Mouse (Mus musculus): ENCODE data around the gene Acyp1. TPM values are rescaled to one million over a fixed set of nuclear protein-coding genes. Genes with fewer than 3 reads are reported as not detected.

Acyp1 gene
- polyA plus RNA-seq, 2 experiments: 27.1 to 68.5 TPM

- TF ChIP-seq EP300 (IDR thresholded peaks at IDR 0.05; ENCODE audit: low read depth) (no peak), CTCF (IDR thresholded peaks at IDR 0.05; ENCODE audit: low read depth) (peak; percentile 99)
- whole genome bisulfite sequencing (ENCODE audit: insufficient replicate concordance): 39% methylated on average over 16 of the region's 16 CpGs
- peaks cover 71% of the 10 kb centered on the region for H3K36me3 ChIP-seq (replicated peaks; ENCODE audit: control insufficient read depth, insufficient read depth, low read depth)
- peak; percentile 62; the same call in 1 of the 2 replicates for ATAC-seq (ENCODE audit: insufficient read depth)
- no peak overlapping the region for H3K27ac ChIP-seq
- no peaks in the 10 kb centered on the region for H3K9me3 ChIP-seq (ENCODE audit: control insufficient read depth, low read length)
- no peaks in the 10 kb centered on the region for H3K4me1 ChIP-seq (replicated peaks; ENCODE audit: control insufficient read depth in 2 of 2, insufficient read depth in 2 of 2, low read length in 1 of 2)
- peak overlapping the region; percentile 32; a peak in 2 of 4 replicates for H3K4me3 ChIP-seq (ENCODE audit: insufficient read depth in 1 of 2, low read depth in 2 of 2, low read length in 2 of 2)
- no peak overlapping the region for H3K9ac ChIP-seq (replicated peaks)
- DNase-seq (ENCODE audit: low read depth in 3 of 3, low spot score in 3 of 3): peak; percentile 61 to 69 (median 64)
- H3K27me3 ChIP-seq (ENCODE audit: control insufficient read depth, insufficient read depth, low read length): no peaks in the 10 kb centered on the region
- H3K4me2 ChIP-seq (ENCODE audit: low read depth): peak overlapping the region; percentile 49
Measured at GRCm38 (mm10) chr12:85305247-85305892, 17.1 kb upstream of the Acyp1 start.

GRCm38 (mm10) chr12:85304725-85305124, 16.5 kb upstream of the Acyp1 start:
- no peaks in the 10 kb centered on the region for H3K27me3 ChIP-seq (ENCODE audit: control insufficient read depth, insufficient read depth, low read length)
- H3K9me3 ChIP-seq (ENCODE audit: control insufficient read depth, low read length): no peaks in the 10 kb centered on the region
- H3K4me1 ChIP-seq (replicated peaks; ENCODE audit: control insufficient read depth in 2 of 2, insufficient read depth in 2 of 2, low read length in 1 of 2): no peaks in the 10 kb centered on the region
- no peak for TF ChIP-seq EP300 (IDR thresholded peaks at IDR 0.05; ENCODE audit: low read depth)
- no peak for TF ChIP-seq CTCF (IDR thresholded peaks at IDR 0.05; ENCODE audit: low read depth)
- no peak for ATAC-seq (ENCODE audit: insufficient read depth)
- H3K4me2 ChIP-seq (ENCODE audit: low read depth): no peak overlapping the region
- no peak overlapping the region for H3K27ac ChIP-seq
- H3K9ac ChIP-seq (replicated peaks): no peak overlapping the region
- no peak for DNase-seq (ENCODE audit: low read depth in 3 of 3, low spot score in 3 of 3)
- no peak overlapping the region for H3K4me3 ChIP-seq (ENCODE audit: insufficient read depth in 1 of 2, low read depth in 2 of 2, low read length in 2 of 2)
- WGBS (ENCODE audit: insufficient replicate concordance): 51% methylated on average over 4 of the region's 4 CpGs
- H3K36me3 ChIP-seq (replicated peaks; ENCODE audit: control insufficient read depth, insufficient read depth, low read depth): peaks cover 73% of the 10 kb centered on the region

DNA sequence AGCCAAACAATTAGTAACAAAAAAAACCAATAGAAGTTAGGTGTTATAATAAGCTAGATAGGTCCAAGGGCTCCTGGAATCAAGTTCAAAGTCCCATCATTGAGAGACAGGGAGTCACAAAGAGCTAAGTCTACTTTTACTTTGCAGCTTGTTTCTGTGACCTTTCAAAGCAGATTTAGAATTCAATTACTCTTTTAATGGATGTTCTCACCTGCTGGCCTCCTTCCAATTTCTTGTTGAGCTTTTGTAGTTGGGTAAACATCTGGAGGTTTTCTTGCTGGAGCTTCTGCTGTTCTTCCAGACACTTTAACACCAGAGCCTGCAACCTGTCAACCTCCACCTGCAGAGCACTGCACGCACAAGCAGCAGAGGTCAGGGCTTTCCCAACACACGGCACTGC, 15.0 kb upstream of the Acyp1 start:
- DNase-seq (ENCODE audit: low read depth in 3 of 3, low spot score in 3 of 3) (no peak), ATAC-seq (ENCODE audit: insufficient read depth) (no peak)
- no peak overlapping the region for H3K4me3 ChIP-seq (ENCODE audit: insufficient read depth in 1 of 2, low read depth in 2 of 2, low read length in 2 of 2)
- 89% methylated on average over 2 of the region's 2 CpGs for WGBS (ENCODE audit: insufficient replicate concordance)
- H3K9me3 ChIP-seq (ENCODE audit: control insufficient read depth, low read length): no peaks in the 10 kb centered on the region
- H3K4me2 ChIP-seq (ENCODE audit: low read depth): no peak overlapping the region
- TF ChIP-seq EP300 (IDR thresholded peaks at IDR 0.05; ENCODE audit: low read depth): no peak
- TF ChIP-seq CTCF (IDR thresholded peaks at IDR 0.05; ENCODE audit: low read depth): no peak
- no peaks in the 10 kb centered on the region for H3K27me3 ChIP-seq (ENCODE audit: control insufficient read depth, insufficient read depth, low read length)
- no peaks in the 10 kb centered on the region for H3K4me1 ChIP-seq (replicated peaks; ENCODE audit: control insufficient read depth in 2 of 2, insufficient read depth in 2 of 2, low read length in 1 of 2)
- H3K9ac ChIP-seq (replicated peaks): no peak overlapping the region
- H3K27ac ChIP-seq: no peak overlapping the region
- H3K36me3 ChIP-seq (replicated peaks; ENCODE audit: control insufficient read depth, insufficient read depth, low read depth): peaks cover 63% of the 10 kb centered on the region

DNA sequence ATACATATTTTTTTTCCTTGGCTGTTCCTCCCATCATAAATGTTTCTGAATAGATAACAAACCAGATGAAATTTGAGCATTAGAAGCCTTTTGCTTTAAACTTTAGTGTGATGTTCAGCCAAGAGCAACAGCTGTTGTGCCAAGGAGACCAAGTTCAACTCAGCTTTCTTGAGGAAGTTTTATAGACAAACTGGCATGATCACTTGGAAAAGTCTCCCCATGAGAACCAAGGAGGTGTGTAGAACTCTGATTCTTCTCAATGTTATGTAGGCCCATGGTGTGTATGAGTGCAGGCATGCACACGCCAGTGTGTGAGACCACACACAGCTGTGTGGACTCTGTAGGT, 10.6 kb upstream of the Acyp1 start:
- H3K27ac ChIP-seq: no peak overlapping the region

DNA sequence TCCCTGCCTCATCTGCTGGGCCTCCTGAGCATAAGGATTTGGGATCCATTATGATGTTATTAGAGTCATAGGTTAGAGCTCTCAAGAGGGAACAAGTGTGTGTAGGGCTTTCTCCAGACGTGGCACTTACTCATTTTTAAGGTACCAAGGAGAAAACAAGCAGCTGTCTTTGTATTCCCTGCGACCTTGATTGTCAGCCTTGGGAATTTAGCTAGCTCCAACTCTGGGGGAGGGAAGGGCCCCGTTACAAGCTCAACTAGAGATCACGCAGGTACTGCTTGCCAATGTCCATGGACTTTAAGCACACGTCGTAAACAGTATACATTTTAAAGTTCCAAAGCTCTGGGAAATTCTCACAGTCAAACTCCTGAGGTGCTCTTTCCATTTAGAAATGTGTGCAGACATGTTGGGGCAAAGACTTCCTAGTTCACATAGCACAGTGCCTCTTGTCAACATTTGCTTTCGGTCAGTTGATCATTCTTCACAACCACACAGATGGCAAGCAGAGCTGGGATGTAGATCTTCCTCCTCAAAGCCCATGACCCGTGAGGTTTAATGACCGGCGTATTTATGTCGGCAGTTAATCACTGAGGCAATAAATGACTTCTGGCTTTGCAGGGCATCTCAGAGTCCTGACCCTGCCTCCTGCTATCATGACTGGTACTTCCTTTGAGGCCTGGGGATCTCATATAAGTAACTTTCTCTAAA, 10.0 kb upstream of the Acyp1 start:
- WGBS (ENCODE audit: insufficient replicate concordance): 64% methylated on average over 11 of the region's 11 CpGs
- Histone ChIP-seq H3K27ac (no peak overlapping the region), H3K4me3 (ENCODE audit: insufficient read depth in 1 of 2, low read depth in 2 of 2, low read length in 2 of 2) (no peak overlapping the region), H3K27me3 (ENCODE audit: control insufficient read depth, insufficient read depth, low read length) (no peaks in the 10 kb centered on the region), H3K4me2 (ENCODE audit: low read depth) (no peak overlapping the region), H3K4me1 (replicated peaks; ENCODE audit: control insufficient read depth in 2 of 2, insufficient read depth in 2 of 2, low read length in 1 of 2) (no peaks in the 10 kb centered on the region), H3K9me3 (ENCODE audit: control insufficient read depth, low read length) (no peaks in the 10 kb centered on the region; the same call in 1 of the 2 replicates), H3K36me3 (replicated peaks; ENCODE audit: control insufficient read depth, insufficient read depth, low read depth) (peaks cover 25% of the 10 kb centered on the region), H3K9ac (replicated peaks) (no peak overlapping the region)
- DNase-seq (ENCODE audit: low read depth in 3 of 3, low spot score in 3 of 3) (no peak), ATAC-seq (ENCODE audit: insufficient read depth) (no peak)
- TF ChIP-seq CTCF (IDR thresholded peaks at IDR 0.05; ENCODE audit: low read depth) (no peak), EP300 (IDR thresholded peaks at IDR 0.05; ENCODE audit: low read depth) (no peak)

More for the DNA sequence above, 10.6 kb upstream of the Acyp1 start:
- H3K4me3 ChIP-seq (ENCODE audit: insufficient read depth in 1 of 2, low read depth in 2 of 2, low read length in 2 of 2): no peak overlapping the region
- WGBS (ENCODE audit: insufficient replicate concordance): 81% methylated on average over 1 of the region's 1 CpGs
- H3K9me3 ChIP-seq (ENCODE audit: control insufficient read depth, low read length): no peaks in the 10 kb centered on the region; the same call in 1 of the 2 replicates
- DNase-seq (ENCODE audit: low read depth in 3 of 3, low spot score in 3 of 3) (no peak), ATAC-seq (ENCODE audit: insufficient read depth) (no peak)
- peaks cover 30% of the 10 kb centered on the region for H3K36me3 ChIP-seq (replicated peaks; ENCODE audit: control insufficient read depth, insufficient read depth, low read depth)
- H3K9ac ChIP-seq (replicated peaks): no peak overlapping the region
- no peak for TF ChIP-seq CTCF (IDR thresholded peaks at IDR 0.05; ENCODE audit: low read depth)
- no peak for TF ChIP-seq EP300 (IDR thresholded peaks at IDR 0.05; ENCODE audit: low read depth)
- H3K27me3 ChIP-seq (ENCODE audit: control insufficient read depth, insufficient read depth, low read length): no peaks in the 10 kb centered on the region
- no peaks in the 10 kb centered on the region for H3K4me1 ChIP-seq (replicated peaks; ENCODE audit: control insufficient read depth in 2 of 2, insufficient read depth in 2 of 2, low read length in 1 of 2)
- no peak overlapping the region for H3K4me2 ChIP-seq (ENCODE audit: low read depth)

Data from liver, embryonic 14.5 days (tissue).